Mouse (Mus musculus): ENCODE results near the gene Gm8104.
"Not testable (repeated sequence)": the region's sequence is repeated elsewhere in the genome, so short reads cannot be mapped to it uniquely, and the experiment has no call there.

GRCm38 (mm10) chr14:43119673-43120072 is 19.3 kb downstream of the Gm8104 start:
- not testable (repeated sequence) for TF ChIP-seq CTCF (IDR thresholded peaks at IDR 0.05; ENCODE audit: low read depth, low read length); POLR2A (IDR thresholded peaks at IDR 0.05; ENCODE audit: extremely low read depth, insufficient read depth, low read length)

Measured in liver, adult 2 months (tissue).